Comparison of ENCODE assay signal across 11 mouse cellular contexts in genomic region chr17:49883136-49883755, GRCm38 (mm10).
A peak's percentile ranks its signal among the peaks of the same experiment; 100 is the strongest.
DNase-seq lines count a peak whose midpoint lies in the region; ATAC-seq and TF ChIP-seq lines count a peak whose summit lies in the region.
"Had no signal": no experiment of that assay in that cellular context is flagged by ENCODE, and none has a peak within 500 bp of the region (broad histone marks: within the 10 kb centered on the region; RNA-seq: fewer than 3 reads in every experiment).

No protein-coding gene starts in this region.

- H3K9me3 ChIP-seq in kidney, postnatal 0 days (replicated peaks; ENCODE audit: low read length) = no peaks in the 10 kb centered on the region
- 0 out of 2 replicates have a peak, but pooled peaks cover 3% of the 10 kb centered on the region for H3K9me3 ChIP-seq in kidney, embryonic 14.5 days (ENCODE audit: control insufficient read depth, low read length)
- H3K9me3 ChIP-seq: limb, embryonic 15.5 days had no signal

- no peak overlapping the region for H3K4me2 ChIP-seq in kidney, postnatal 0 days (ENCODE audit: low read length)
- no peak overlapping the region for H3K4me2 ChIP-seq in kidney, embryonic 14.5 days (replicated peaks; ENCODE audit: low read depth, low read length)
- H3K4me2 ChIP-seq: limb, embryonic 15.5 days had no signal

- WGBS in kidney, postnatal 0 days = 80% methylated on average over 8 of the region's 8 CpGs
- 76% methylated on average over 8 of the region's 8 CpGs for whole genome bisulfite sequencing in kidney, embryonic 14.5 days

- no peak overlapping the region for H3K9ac ChIP-seq in kidney, postnatal 0 days (ENCODE audit: low read depth, low read length)
- H3K9ac ChIP-seq in kidney, embryonic 14.5 days (ENCODE audit: low read depth, low read length) = no peak overlapping the region
- H3K9ac ChIP-seq: limb, embryonic 15.5 days had no signal

- no peaks in the 10 kb centered on the region for H3K36me3 ChIP-seq in kidney, postnatal 0 days (ENCODE audit: insufficient read depth, low read length)
- H3K36me3 ChIP-seq in kidney, embryonic 14.5 days (ENCODE audit: control insufficient read depth, insufficient read depth, low read length) = no peaks in the 10 kb centered on the region
- H3K36me3 ChIP-seq: limb, embryonic 15.5 days had no signal

- no peak for ATAC-seq in kidney, postnatal 0 days (replicated peaks; ENCODE audit: low FRiP score, low read depth)
- ATAC-seq in kidney, embryonic 14.5 days (ENCODE audit: low FRiP score, low TSS enrichment) = no peak

- no peak overlapping the region for H3K4me3 ChIP-seq in kidney, postnatal 0 days (replicated peaks; ENCODE audit: low read depth, low read length)
- no peak overlapping the region for H3K4me3 ChIP-seq in kidney, embryonic 14.5 days (ENCODE audit: low read length)
- H3K4me3 ChIP-seq: limb, embryonic 15.5 days had no signal

- H3K4me1 ChIP-seq in kidney, postnatal 0 days (replicated peaks; ENCODE audit: insufficient read depth, low read length) = peaks cover 9% of the 10 kb centered on the region; the same call in 1 of the 2 replicates
- H3K4me1 ChIP-seq in kidney, embryonic 14.5 days (ENCODE audit: control insufficient read depth, insufficient read depth, low read length) = no peaks in the 10 kb centered on the region

- DNase-seq in kidney, postnatal 0 days (ENCODE audit: low spot score) = no peak
- peak; percentile 43 for DNase-seq in thymus, postnatal 4 days
- DNase-seq in thymus, postnatal 10 days (ENCODE audit: low spot score in 2 of 2) = no peak
- DNase-seq in c-Kit-positive CD71-positive TER-119-negative erythroid progenitor cells, embryonic 14.5 days (ENCODE audit: low read depth) = peak; percentile 8
- DNase-seq in spleen, postnatal 4 days (ENCODE audit: low spot score in 2 of 2) = no peak
- DNase-seq in cerebellum, adult 8-10 months = no peak
- DNase-seq: adrenal gland, postnatal 25 days; heart, postnatal 4 days; kidney, adult 2 months had no signal

- no peaks in the 10 kb centered on the region for H3K27me3 ChIP-seq in kidney, postnatal 0 days (ENCODE audit: insufficient read depth, low read length)
- H3K27me3 ChIP-seq in kidney, embryonic 14.5 days (ENCODE audit: control insufficient read depth, insufficient read depth, low read length) = no peaks in the 10 kb centered on the region
- H3K27me3 ChIP-seq: limb, embryonic 15.5 days had no signal

- peak; percentile 47 for TF ChIP-seq CTCF in kidney, postnatal 0 days (IDR thresholded peaks at IDR 0.05; ENCODE audit: low read depth)

- H3K27ac ChIP-seq in kidney, postnatal 0 days = no peak overlapping the region
- no peak overlapping the region for H3K27ac ChIP-seq in kidney, embryonic 14.5 days (ENCODE audit: low read depth, low read length)
- H3K27ac ChIP-seq: limb, embryonic 15.5 days had no signal

Comparison
In these comparisons a context has a peak if more than half of its experiments do, and no peak if none do; other contexts are left out.
1. DNase-seq: peak in thymus, postnatal 4 days (single experiment) and c-Kit-positive CD71-positive TER-119-negative erythroid progenitor cells, embryonic 14.5 days (single experiment); none in kidney, postnatal 0 days (single experiment), thymus, postnatal 10 days (0 of 2), spleen, postnatal 4 days (0 of 2) and cerebellum, adult 8-10 months (single experiment).